Mouse (Mus musculus): Measurements from ENCODE around the gene Neto2.
"Not testable (repeated sequence)": the region's sequence is repeated elsewhere in the genome, so short reads cannot be mapped to it uniquely, and the experiment has no call there.

Gene Neto2

GRCm38 (mm10) chr8:85700751-85701351 is at the start of gene Neto2:
Neto2 (minus strand) TSS chr8:85700924.
- DNase-seq (ENCODE audit: low read depth): peak; percentile 88

GRCm38 (mm10) chr8:85745053-85745452 is 44.3 kb upstream of the Neto2 start:
- DNase-seq (ENCODE audit: low read depth): no peak

GRCm38 (mm10) chr8:85730545-85730944 is 29.8 kb upstream of the Neto2 start:
- DNase-seq (ENCODE audit: low read depth): no peak

GRCm38 (mm10) chr8:85717271-85717670 is 16.5 kb upstream of the Neto2 start:
- no peak for DNase-seq (ENCODE audit: low read depth)

DNA sequence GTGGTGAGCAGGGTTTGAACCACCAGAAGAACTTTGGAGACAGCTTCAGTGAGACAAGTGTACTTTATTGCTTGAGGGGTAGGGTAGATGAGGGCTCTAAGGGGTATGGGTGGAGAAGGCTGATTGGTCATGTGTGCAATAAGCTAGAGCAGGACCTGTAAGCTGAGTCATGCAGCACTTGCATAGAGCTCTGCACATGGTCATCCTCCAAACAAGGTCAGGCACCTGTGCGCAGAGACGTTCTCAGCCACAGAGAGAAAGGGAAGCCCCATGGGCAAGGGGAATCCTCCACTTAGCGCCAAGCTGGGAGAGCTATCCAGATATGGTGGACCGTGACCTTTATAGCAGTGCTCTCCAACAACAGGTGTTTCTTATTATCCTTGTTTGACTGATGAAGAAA is 16.0 kb upstream of the Neto2 start:
- DNase-seq (ENCODE audit: low read depth): no peak

- no peak for DNase-seq (ENCODE audit: low read depth)
These were observed 6.3 kb upstream of the Neto2 start for GRCm38 (mm10) chr8:85706988-85707387.

GRCm38 (mm10) chr8:85700101-85700750 is 498 bp downstream of the Neto2 start:
- peak; percentile 51 for DNase-seq (ENCODE audit: low read depth)

GRCm38 (mm10) chr8:85699051-85699450 is 1.7 kb downstream of the Neto2 start:
- peak; percentile 82 for DNase-seq (ENCODE audit: low read depth)

DNA sequence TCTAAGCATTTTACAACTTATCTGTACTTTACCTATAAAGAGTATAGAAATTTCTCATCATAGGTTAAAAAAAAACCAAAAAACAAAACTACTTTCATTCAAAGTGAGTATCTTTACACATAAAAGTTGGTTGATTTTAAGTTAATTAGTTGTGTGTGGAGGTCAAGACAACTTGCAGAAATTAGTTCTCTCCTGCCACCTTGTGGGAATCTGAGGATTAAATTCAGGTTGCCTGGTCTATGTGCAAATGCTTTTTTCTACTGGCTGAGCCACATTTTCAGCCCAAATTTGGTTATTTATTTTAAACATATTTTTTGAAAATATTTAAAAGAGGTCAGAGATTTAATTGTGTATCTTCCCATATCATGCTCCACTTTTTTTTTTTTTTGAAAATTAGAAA is 35.6 kb downstream of the Neto2 start:
- DNase-seq (ENCODE audit: low read depth): peak; percentile 77

GRCm38 (mm10) chr8:85661995-85662394 is 38.7 kb downstream of the Neto2 start:
- DNase-seq (ENCODE audit: low read depth): peak; percentile 72

GRCm38 (mm10) chr8:85651201-85651600 is 49.5 kb downstream of the Neto2 start:
- DNase-seq (ENCODE audit: low read depth): no peak

DNA sequence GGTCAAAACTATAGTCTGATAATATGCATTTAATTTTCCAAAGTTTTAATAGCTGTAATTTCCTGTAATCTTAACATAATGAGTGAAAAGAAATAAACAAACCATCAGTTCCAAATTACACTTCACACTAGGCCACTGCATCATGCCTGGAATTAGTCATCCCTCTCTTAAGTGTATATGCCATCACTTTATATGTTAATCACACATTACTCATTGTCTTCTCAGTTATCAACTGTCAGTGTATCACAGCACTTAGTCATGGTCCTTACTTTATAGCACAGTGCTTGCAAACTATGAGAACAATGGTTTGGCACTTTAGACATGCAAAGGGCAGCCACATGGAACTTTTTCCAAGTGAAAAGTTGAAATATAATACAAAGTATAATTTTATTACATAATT is 52.2 kb downstream of the Neto2 start:
- no peak for DNase-seq (ENCODE audit: low read depth)

DNA sequence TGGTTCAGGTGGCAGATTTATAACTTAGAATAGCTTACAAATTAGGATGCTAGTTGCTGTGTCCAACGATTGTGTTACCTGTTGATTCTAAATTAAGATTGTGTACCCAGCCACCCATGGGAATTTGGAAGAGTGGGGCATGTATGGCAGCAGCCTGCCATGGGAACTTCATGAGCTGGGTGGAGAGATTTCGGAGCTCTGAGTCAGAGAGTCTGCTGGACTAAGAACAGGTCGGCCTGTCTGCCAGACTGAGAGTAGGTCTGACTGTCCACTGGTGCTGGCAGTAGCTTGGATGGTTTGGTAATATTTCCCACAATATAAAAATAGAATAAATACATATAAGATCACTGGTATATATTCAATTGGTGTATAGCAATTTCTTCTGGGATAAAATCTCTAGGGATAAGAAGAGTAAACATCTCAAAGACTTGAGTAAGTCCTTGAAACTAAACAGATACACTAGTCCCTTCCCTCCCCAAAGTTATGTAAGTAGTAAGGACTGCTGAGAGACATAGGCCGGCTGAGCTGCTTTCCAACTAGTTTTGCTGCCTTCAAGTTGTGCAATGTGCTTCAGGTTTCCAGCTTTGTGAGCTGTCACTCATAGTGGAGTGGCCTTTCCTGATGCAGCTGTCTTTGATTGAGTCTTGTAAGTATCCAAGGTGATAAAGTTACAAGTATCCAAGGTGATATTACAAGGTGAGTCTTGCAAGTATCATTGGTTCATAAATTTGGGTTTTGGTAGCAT is 55.6 kb downstream of the Neto2 start:
- DNase-seq (ENCODE audit: low read depth): no peak

DNA sequence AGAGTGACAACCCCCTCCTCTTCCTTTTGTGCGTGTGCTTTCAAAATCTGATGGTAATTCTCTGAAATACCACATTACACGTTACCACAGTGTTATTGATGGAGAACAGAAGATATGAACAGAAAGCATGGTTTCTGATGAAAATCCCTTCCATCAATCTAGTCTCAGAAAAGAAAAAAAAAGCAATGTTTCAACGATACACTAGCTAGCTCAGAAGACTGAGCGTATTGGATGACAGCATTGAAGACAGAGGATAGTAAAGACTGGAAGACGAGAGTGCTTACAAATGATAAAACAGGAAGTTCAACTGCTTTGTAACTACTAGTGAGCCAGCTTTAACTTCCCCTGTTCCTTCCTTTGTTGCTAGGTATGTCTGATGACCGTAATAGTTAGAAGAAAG is 76.3 kb downstream of the Neto2 start:
- peak; percentile 81 for DNase-seq (ENCODE audit: low read depth)

DNA sequence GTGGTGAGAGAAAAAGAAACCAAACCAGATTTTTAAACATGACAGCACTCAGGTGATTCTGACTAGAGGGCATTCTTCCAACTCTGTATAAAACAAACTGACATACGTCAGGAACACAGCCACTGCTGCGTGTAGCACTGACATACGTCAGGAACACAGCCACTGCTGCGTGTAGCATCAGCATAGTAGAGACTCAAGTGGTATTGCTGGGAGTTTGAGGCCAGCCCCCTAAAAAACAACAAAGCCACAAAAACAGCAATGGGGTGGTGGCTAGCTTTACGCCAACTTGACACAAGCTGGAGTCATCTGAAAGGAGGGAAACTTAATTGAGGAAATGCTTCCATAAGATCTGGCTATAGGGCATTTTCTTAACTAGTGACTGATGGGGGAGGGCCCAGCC is 77.5 kb downstream of the Neto2 start:
- peak; percentile 24 for DNase-seq (ENCODE audit: low read depth)

- DNase-seq (ENCODE audit: low read depth): peak; percentile 35
These were observed 81.9 kb downstream of the Neto2 start for GRCm38 (mm10) chr8:85618789-85619188.

- DNase-seq (ENCODE audit: low read depth): not testable (repeated sequence)
These were observed 83.6 kb downstream of the Neto2 start for GRCm38 (mm10) chr8:85617125-85617524.

- DNase-seq (ENCODE audit: low read depth): no peak
These were observed 91.9 kb downstream of the Neto2 start for GRCm38 (mm10) chr8:85608836-85609235.

DNA sequence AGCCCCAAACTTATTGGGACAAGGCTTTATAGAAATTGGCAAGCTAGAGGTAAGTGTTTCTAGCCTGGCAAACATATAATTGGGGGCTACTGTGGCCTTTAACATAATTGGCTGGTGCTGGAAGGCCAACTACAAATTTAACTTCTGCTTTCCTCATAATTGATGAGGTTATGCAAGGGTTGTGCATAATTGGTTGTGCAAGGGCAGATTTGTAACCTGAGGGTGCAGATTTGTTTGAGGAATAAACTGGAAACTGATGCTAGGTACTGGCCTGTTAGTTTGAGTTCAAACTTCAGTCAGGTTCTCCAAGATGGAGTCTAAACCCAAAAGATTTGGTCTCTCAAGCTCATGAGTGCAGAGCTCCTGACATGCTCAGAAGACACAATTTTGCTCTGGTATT is 92.9 kb downstream of the Neto2 start:
- DNase-seq (ENCODE audit: low read depth): no peak

DNA sequence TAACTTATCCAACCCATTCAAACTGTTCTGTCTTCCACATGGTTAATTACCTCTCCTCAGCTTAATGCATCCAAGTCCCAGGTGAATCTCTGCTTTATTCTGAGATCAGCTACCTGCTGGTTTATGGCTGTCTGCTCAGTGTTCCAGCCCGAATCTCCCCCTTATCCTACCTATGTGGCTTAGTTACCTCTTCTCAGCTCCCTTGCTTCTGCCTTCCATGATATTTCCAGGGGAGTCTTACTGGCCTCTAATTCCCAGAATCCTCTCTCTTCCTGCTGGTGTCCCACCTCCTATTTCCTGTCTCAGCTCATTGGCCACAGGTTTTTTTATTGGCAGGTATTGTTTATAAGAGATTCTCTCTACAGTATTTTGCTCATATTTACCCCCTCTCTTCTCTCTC is 93.8 kb downstream of the Neto2 start:
- no peak for DNase-seq (ENCODE audit: low read depth)

- no peak for DNase-seq (ENCODE audit: low read depth)
These were observed 94.2 kb downstream of the Neto2 start for GRCm38 (mm10) chr8:85606561-85606960.

DNA sequence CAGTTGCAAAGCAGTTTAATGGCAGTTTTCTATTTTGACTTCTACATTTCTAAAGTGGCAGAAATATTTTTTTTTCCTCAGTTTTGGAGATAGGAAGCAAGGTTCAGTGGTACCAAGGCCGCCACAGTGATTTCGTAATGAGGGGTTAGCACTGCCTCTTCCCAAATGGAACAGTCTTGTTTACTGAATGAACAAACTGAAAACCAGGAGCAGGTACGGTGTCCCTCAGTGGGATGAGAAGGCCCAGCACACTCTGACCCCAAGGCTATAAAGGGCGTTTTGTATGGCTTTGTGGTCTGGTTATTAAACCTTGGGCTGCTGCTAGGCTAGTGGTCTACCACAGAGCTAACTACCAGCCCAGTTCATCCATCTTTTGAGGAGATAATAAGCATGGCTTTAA is 96.5 kb downstream of the Neto2 start:
- DNase-seq (ENCODE audit: low read depth): no peak

GRCm38 (mm10) chr8:85603203-85603895 is 97.4 kb downstream of the Neto2 start:
- DNase-seq (ENCODE audit: low read depth): peak; percentile 74
